Mouse (Mus musculus) mature B cell (primary cell): ENCODE data around the gene Pitpnc1.

ENCODE experiments used
- in situ Hi-C: fragments of 300-500 bp; cut with MboI; formaldehyde crosslinking; loops from 2 replicates; pipeline ENCODE4 v1.14.3; 2019

Pitpnc1 gene

DNA sequence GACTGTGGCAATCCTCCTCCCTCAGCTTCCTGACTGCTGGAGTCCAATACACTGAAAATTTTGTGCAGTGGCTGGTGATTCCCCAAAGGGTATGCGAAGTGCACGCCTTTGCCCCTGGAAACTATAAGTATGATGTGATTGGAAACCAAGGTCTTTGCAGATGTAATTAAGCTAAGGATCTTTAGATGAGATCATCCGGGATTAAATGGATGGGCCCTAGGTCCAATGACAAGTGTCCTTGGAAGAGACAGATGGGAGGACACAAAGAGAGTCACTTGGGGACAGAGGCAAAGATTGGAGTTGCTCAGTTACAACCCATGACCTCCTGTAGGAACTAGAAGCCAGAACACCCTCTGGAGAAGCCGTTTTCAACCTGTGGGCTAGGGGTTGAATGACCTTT lies 233.0 kb downstream of the Pitpnc1 start:
- in situ Hi-C loops = no loop called here

GRCm38 (mm10) chr11:107233252-107233890 lies 237.1 kb downstream of the Pitpnc1 start:
- in situ Hi-C loops = no loop called here

GRCm38 (mm10) chr11:107230128-107230527 lies 240.4 kb downstream of the Pitpnc1 start:
- in situ Hi-C loops = no loop called here

DNA sequence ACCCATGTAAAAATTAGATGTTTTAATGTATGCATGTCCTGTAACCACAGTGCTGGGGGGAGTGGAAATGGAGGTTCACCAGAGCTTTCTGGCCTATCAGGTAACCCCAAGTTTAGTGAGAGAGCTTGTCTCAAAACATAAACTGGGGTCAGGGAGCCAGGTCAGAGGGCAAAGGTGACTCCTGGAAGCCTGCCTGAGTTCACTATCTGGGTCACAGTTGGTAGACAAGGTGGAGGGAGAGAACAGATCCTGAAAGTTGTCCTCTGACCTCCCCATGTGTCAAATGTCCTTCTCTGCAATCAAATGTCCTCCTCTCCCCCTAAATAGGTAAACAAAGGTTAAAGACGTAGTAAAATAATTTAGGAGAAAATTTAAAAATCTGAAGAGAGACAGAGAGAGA lies 244.1 kb downstream of the Pitpnc1 start:
- in situ Hi-C loops = no loop called here

DNA sequence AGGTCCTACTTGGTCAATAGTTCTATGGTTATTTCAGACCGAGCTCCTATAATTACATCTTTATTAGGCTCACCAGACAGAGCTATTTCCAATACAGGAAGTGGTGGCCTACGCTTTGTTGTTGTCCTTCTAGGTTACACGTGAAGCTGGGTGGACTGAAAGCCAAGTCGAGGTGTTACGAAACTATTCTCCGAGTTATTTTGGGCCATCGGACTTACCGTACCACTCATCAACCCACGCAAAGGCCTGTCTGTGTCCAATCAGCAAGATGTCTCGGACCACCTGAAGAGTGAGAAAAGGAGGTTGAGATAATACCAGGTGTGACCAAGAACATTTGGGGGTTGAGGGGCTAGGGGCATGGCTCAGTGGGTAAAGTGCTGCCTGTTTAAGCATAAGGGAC lies 244.5 kb downstream of the Pitpnc1 start:
- in situ Hi-C loops = no loop called here

DNA sequence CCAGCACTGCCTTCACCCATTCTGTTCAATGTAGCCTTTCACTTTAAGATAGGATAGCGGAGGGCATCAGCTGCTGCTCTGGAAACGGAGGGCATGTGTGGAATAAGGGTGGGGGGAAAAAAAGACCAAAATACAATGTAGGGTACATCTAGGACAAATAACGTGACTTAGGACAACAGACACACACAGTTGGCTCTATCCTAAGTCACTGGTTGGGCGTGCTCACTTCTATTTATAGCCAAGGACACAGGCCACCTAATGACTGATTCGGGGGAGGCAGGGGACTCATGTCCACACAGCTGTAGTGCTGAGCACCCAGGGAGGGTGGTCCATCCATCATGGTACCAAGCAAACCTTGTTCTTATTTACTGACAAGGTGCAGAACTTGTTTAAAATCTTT lies 245.2 kb downstream of the Pitpnc1 start:
- in situ Hi-C loops = no loop called here

- in situ Hi-C loops = no loop called here
These were observed 246.8 kb downstream of the Pitpnc1 start for GRCm38 (mm10) chr11:107223667-107224214.

- in situ Hi-C loops = no loop called here
These were observed 247.3 kb downstream of the Pitpnc1 start for GRCm38 (mm10) chr11:107223169-107223561.

- in situ Hi-C loops = no loop called here
These were observed 247.8 kb downstream of the Pitpnc1 start for GRCm38 (mm10) chr11:107222531-107223168.

- in situ Hi-C loops = no loop called here
These were observed 255.4 kb downstream of the Pitpnc1 start for GRCm38 (mm10) chr11:107215111-107215510.

DNA sequence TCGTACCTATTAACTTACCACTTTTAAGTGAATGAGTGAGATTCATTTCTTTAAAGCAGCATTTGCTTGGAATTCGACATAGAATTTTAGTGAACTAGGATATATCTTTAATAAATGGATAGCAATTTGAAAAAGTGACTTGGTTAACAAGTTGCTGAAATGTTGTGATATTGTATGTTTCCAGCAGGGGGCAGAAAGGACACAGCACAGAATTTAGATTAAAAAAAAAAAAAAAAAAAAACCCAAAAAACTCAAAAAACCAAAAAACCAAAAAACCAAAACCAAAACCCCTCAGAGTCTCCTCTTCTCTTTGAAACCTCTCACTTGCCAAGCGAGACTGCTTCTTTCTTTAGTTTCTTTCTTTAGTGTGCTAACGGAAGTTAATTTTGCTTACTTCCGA lies 256.8 kb downstream of the Pitpnc1 start:
- in situ Hi-C loops = no loop called here

- in situ Hi-C loops = no loop called here
These were observed 260.7 kb downstream of the Pitpnc1 start for GRCm38 (mm10) chr11:107209818-107210217.

DNA sequence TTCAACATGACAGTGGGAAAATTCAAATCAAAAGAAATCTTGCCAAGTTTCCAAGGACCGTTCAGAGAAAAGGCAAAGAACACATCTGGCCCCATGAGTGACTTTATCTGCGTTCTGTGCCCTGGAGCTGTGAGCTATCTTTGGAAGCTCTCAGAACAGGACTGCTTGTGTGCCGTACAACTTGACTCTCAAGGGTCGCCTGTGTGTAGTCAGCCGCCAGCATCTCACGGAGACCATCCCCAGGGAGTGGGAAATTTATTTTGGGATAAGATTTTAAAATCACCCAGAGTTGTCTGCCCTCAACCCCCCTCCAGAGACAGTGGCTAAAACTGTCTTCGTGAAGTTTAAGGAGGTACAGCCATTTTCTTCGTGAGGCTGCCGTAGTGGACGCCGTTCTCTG lies 268.7 kb downstream of the Pitpnc1 start:
- in situ Hi-C loops = no loop called here

DNA sequence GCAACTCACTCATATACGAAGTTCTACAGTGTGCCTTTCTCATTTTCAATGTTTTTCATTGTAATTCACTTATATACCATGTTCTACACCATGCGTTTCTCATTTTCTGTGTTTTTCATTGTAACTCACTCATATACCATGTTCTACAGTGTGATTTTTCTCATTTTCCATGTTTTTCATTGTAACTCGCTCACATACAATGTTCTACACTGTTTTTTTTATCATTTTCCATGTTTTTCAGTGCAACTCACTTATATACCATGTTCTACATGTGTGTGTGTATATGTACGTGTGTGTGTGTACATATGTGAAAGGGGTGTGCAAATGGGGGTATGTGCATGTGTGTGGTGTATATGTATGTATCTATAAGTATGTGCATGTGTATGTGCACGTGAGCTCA lies 271.2 kb downstream of the Pitpnc1 start:
- in situ Hi-C loops = no loop called here

- in situ Hi-C loops = no loop called here
These were observed 275.2 kb downstream of the Pitpnc1 start for GRCm38 (mm10) chr11:107195334-107195733.

DNA sequence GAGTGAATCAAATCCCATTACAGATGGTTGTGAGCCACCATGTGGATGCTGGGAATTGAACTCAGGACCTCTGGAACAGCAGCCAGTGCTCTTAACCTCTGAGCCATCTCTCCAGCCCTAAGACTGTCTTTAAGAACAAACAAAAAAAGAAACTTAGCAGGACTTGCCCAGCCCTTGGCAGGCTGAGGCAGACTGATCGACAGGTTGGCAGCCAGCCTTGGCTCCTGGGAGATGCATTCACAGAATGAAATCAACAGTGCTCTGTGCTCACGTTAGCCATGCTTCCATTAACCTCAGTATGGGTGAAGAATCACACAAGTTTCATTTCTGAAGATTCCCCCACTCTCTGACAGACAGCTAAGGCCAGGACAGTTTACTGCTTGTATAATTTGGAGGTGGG lies 280.1 kb downstream of the Pitpnc1 start:
- in situ Hi-C loops = no loop called here

GRCm38 (mm10) chr11:107188565-107189552 lies 281.6 kb downstream of the Pitpnc1 start, which contains the start of gene Nol11:
Gene Nol11, minus strand, starts transcription at chr11:107189381.
- in situ Hi-C loops = no loop called here

GRCm38 (mm10) chr11:107183777-107184176 lies 286.7 kb downstream of the Pitpnc1 start:
- in situ Hi-C loops = no loop called here

GRCm38 (mm10) chr11:107161215-107161614 lies 309.3 kb downstream of the Pitpnc1 start:
- in situ Hi-C loops = no loop called here

GRCm38 (mm10) chr11:107159034-107159433 lies 311.5 kb downstream of the Pitpnc1 start:
- in situ Hi-C loops = no loop called here
